Mouse (Mus musculus) lung, postnatal 0 days (tissue): ENCODE data around the gene Vps39.

ENCODE experiments used
- CTCF ChIP-seq: IDR thresholded peaks from 2 replicates; pipeline ENCODE4 v1.5.1; 2016; ENCODE audit warnings: antibody characterized with exemption, mild to moderate bottlenecking
- EP300 ChIP-seq: IDR thresholded peaks from 2 replicates; pipeline ENCODE4 v1.6.1; 2016; ENCODE audit warnings: antibody characterized with exemption, mild to moderate bottlenecking, control low read depth

- no peak for TF ChIP-seq CTCF
- TF ChIP-seq EP300 = no peak
These were observed 37.9 kb downstream of the Vps39 start for GRCm38 (mm10) chr2:120315077-120315476.
